Mouse (Mus musculus) thymus, postnatal 4 days (tissue): ENCODE results near the gene Gm10310.
"Not testable (repeated sequence)": the region's sequence is repeated elsewhere in the genome, so short reads cannot be mapped to it uniquely, and the experiment has no call there.

Experiments used
- DNase-seq: peaks from one replicate; pipeline ENCODE4 v3.0.0; 2021

Gene Gm10310

GRCm38 (mm10) chr10:129984962-129985361 is at the start of gene Gm10310:
TSS of gene Gm10310 (minus strand) at chr10:129985062.
- DNase-seq: not testable (repeated sequence)

- DNase-seq: no peak
These were observed 45.2 kb upstream of the Gm10310 start, which contains the start of gene Olfr821 for GRCm38 (mm10) chr10:130030048-130030447. TSS of gene Olfr821 (plus strand) at chr10:130030348.

GRCm38 (mm10) chr10:130012321-130012720 is 27.5 kb upstream of the Gm10310 start, which contains the start of gene Olfr820:
TSS of gene Olfr820 (plus strand) at chr10:130012621.
- DNase-seq: no peak

GRCm38 (mm10) chr10:130005366-130005765 is 20.5 kb upstream of the Gm10310 start:
- not testable (repeated sequence) for DNase-seq

- DNase-seq: not testable (repeated sequence)
These were observed 19.2 kb upstream of the Gm10310 start for GRCm38 (mm10) chr10:130004104-130004503.

- DNase-seq: not testable (repeated sequence)
These were observed 3.0 kb downstream of the Gm10310 start for GRCm38 (mm10) chr10:129981867-129982266.

GRCm38 (mm10) chr10:129976040-129976439 is 8.8 kb downstream of the Gm10310 start, which contains the start of gene Olfr247:
TSS of gene Olfr247 (minus strand) at chr10:129976140.
- not testable (repeated sequence) for DNase-seq

- not testable (repeated sequence) for DNase-seq
These were observed 11.9 kb downstream of the Gm10310 start for GRCm38 (mm10) chr10:129972994-129973393.

- not testable (repeated sequence) for DNase-seq
These were observed 17.7 kb downstream of the Gm10310 start, which contains the start of gene Olfr819 for GRCm38 (mm10) chr10:129967166-129967565. TSS of gene Olfr819 (minus strand) at chr10:129967266.

GRCm38 (mm10) chr10:129966232-129966631 is 18.6 kb downstream of the Gm10310 start:
- DNase-seq: not testable (repeated sequence)

- no peak for DNase-seq
These were observed 35.9 kb downstream of the Gm10310 start, which contains the start of gene Olfr818 for GRCm38 (mm10) chr10:129949000-129949399. TSS of gene Olfr818 (minus strand) at chr10:129949100.
